Mouse (Mus musculus) mouse embryonic stem cell (cell line): Measurements from ENCODE around the gene Appbp2.
"Not testable (repeated sequence)": the region's sequence is repeated elsewhere in the genome, so short reads cannot be mapped to it uniquely, and the experiment has no call there.

Experiments used
- in situ Hi-C, 2 experiments: fragments of 300-500 bp; cut with MboI; formaldehyde crosslinking; loops; 1 replicate in 1 of 2; 3 replicates in 1 of 2; pipeline ENCODE4 v1.14.3; 2019 to 2020; ENCODE audit warnings: low sequenced_read_pairs in 2 of 2, low pct_unique_long_range_greater_than_20kb in 1 of 2, mixed read lengths in 1 of 2; ENCODE audit not compliant: unreplicated experiment in 1 of 2

Appbp2 gene

GRCm38 (mm10) chr11:85177761-85178160 lies 57.2 kb downstream of the Appbp2 start:
- in situ Hi-C loops = no loop called here

- in situ Hi-C loops = no loop called here
Measured at GRCm38 (mm10) chr11:85175941-85176340, 59.0 kb downstream of the Appbp2 start.

GRCm38 (mm10) chr11:85170833-85171232 lies 64.1 kb downstream of the Appbp2 start:
- in situ Hi-C loops = no loop called here

GRCm38 (mm10) chr11:85170058-85170740 lies 64.7 kb downstream of the Appbp2 start, which contains the start of gene 1700125H20Rik:
TSS of gene 1700125H20Rik (plus strand) at chr11:85170404.
- in situ Hi-C loops = no loop called here

GRCm38 (mm10) chr11:85167503-85167902 lies 67.4 kb downstream of the Appbp2 start:
- in situ Hi-C loops = no loop called here

GRCm38 (mm10) chr11:85164371-85164770 lies 70.6 kb downstream of the Appbp2 start:
- in situ Hi-C loops = no loop called here

- in situ Hi-C loops = not testable (repeated sequence)
Measured at GRCm38 (mm10) chr11:85163014-85163413, 71.9 kb downstream of the Appbp2 start.

GRCm38 (mm10) chr11:85157301-85157700 lies 77.6 kb downstream of the Appbp2 start:
- in situ Hi-C loops = no loop called here

- in situ Hi-C loops = no loop called here
Measured at GRCm38 (mm10) chr11:85152256-85152930, 82.5 kb downstream of the Appbp2 start.

- in situ Hi-C loops = no loop called here
Measured at GRCm38 (mm10) chr11:85139581-85140540, 95.1 kb downstream of the Appbp2 start, which contains the start of gene Usp32. TSS of gene Usp32 (minus strand) at chr11:85140161.

GRCm38 (mm10) chr11:85138776-85139474 lies 96.0 kb downstream of the Appbp2 start:
- in situ Hi-C loops = no loop called here
